Mouse (Mus musculus) hindbrain, embryonic 11.5 days (tissue): ENCODE results near the gene Ugt1a9. TPM values are rescaled to one million over a fixed set of nuclear protein-coding genes. Genes with fewer than 3 reads are reported as not detected.

Source experiments
- ATAC-seq: fragments of 200-750 bp; cut with Nextera tagmentation; 2 replicates; pipeline ENCODE4 v1.8.0; 2017; ENCODE audit warnings: mild to moderate bottlenecking, moderate TSS enrichment, moderate library complexity; ENCODE audit not compliant: low FRiP score
- DNase-seq: peaks from one replicate; pipeline ENCODE4 v3.0.0-alpha.2; 2015; ENCODE audit warnings: low spot score
- H3K27ac ChIP-seq: fragments of 300-500 bp; sonication (generic); 2 replicates; pipeline ENCODE4 v1.5.1; 2014; ENCODE audit warnings: mild to moderate bottlenecking, low read depth, low read length
- H3K27me3 ChIP-seq: fragments of 300-500 bp; sonication (generic); 2 replicates; pipeline ENCODE4 v1.6.1; 2014; ENCODE audit warnings: mild to moderate bottlenecking, low read length, moderate library complexity, mixed read lengths; ENCODE audit not compliant: control insufficient read depth, insufficient read depth
- H3K36me3 ChIP-seq: fragments of 300-500 bp; sonication (generic); 2 replicates; pipeline ENCODE4 v1.6.1; 2014; ENCODE audit warnings: mild to moderate bottlenecking, low read length, moderate library complexity, mixed read lengths; ENCODE audit not compliant: control insufficient read depth, insufficient read depth
- H3K4me1 ChIP-seq: fragments of 300-500 bp; sonication (generic); replicated peaks from 2 replicates; pipeline ENCODE4 v1.6.1; 2014; ENCODE audit warnings: low read length, mixed read lengths; ENCODE audit not compliant: control insufficient read depth, insufficient read depth
- H3K4me2 ChIP-seq: fragments of 300-500 bp; sonication (generic); replicated peaks from 2 replicates; pipeline ENCODE4 v1.6.1; 2014; ENCODE audit warnings: mild to moderate bottlenecking, low read depth, low read length
- H3K4me3 ChIP-seq: fragments of 300-500 bp; sonication (generic); 2 replicates; pipeline ENCODE4 v1.5.1; 2014; ENCODE audit warnings: low read depth, low read length
- H3K9ac ChIP-seq: fragments of 300-500 bp; sonication (generic); 2 replicates; pipeline ENCODE4 v1.6.1; 2014; ENCODE audit warnings: low read depth, low read length
- H3K9me3 ChIP-seq: fragments of 300-500 bp; sonication (generic); 2 replicates; pipeline ENCODE4 v1.6.1; 2016; ENCODE audit warnings: low read length; ENCODE audit not compliant: control insufficient read depth
- WGBS: fragments of 180-500 bp; shearing (Covaris S2); extraction: QIAGEN DNeasy Blood & Tissue Kit; methylation state at CpG from one replicate; pipeline ENCODE4 v1.1.7; 2014; 5-methylcytosine and 5-hydroxymethylcytosine counted together
- polyA plus RNA-seq: library from polyadenylated mRNA; unstranded; fragments of >200 nt; fragmentation: Nextera tagmentation; extraction: Ambion mirVana; gene quantifications from 2 replicates; pipeline ENCODE4 v1.2.1, GENCODE M21; 2014

Ugt1a9 gene
- polyA plus RNA-seq, 1 experiment from 2014 or later, result not detected

- 78% methylated on average over 6 of the region's 6 CpGs for WGBS
- Histone ChIP-seq H3K9ac (no peak overlapping the region), H3K4me2 (no peak overlapping the region), H3K9me3 (peaks cover 99% of the 10 kb centered on the region), H3K4me1 (no peaks in the 10 kb centered on the region), H3K36me3 (no peaks in the 10 kb centered on the region), H3K27ac (no peak overlapping the region), H3K4me3 (no peak overlapping the region), H3K27me3 (no peaks in the 10 kb centered on the region)
- ATAC-seq, result no peak
- no peak for DNase-seq
Observed at GRCm38 (mm10) chr1:88230981-88231802, 160.6 kb downstream of the Ugt1a9 start.

DNA sequence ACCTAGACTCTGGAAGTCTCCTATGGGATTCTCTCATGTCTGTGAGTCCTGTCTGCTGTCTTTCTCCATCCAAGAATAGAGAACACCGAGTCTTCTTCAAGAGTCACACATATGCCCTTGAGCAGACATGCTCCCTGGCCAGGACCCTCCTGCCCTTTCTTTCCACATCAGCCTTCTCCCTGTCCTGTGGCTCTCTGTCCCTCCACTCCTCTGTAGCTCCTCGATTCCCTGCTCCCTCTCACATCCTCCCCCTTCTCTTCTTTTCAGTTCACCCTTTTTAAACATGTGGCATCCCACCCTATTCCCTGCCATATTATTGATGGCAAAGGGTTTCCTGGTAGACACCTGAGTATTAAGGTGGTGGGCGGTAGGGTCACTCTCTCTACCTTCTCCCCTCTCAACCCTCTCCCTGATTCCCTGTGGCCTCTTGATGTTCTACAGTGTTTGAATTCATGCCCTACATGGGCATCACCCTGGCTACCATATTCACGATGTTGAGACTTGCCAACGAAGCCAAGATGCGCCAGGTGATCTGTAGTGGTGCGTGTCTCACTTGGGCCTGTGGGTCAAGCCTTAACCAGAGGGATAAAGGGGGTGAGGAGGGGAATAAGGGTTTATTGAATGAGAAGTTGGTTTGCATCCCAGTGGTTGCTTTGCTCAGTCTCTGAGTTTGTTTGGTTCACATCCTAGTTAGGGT, 161.4 kb downstream of the Ugt1a9 start:
- ATAC-seq (no peak), DNase-seq (no peak)
- no peak overlapping the region for H3K27ac ChIP-seq
- H3K9me3 ChIP-seq, result peaks cover 96% of the 10 kb centered on the region
- H3K4me3 ChIP-seq, result no peak overlapping the region
- H3K4me2 ChIP-seq, result no peak overlapping the region
- no peaks in the 10 kb centered on the region for H3K36me3 ChIP-seq
- 69% methylated on average over 7 of the region's 7 CpGs for WGBS
- H3K27me3 ChIP-seq, result no peaks in the 10 kb centered on the region
- no peak overlapping the region for H3K9ac ChIP-seq
- no peaks in the 10 kb centered on the region for H3K4me1 ChIP-seq

GRCm38 (mm10) chr1:88232664-88233380, 162.2 kb downstream of the Ugt1a9 start:
- DNase-seq (no peak), ATAC-seq (no peak)
- Histone ChIP-seq H3K36me3 (no peaks in the 10 kb centered on the region), H3K27ac (no peak overlapping the region), H3K4me2 (no peak overlapping the region), H3K9ac (no peak overlapping the region), H3K4me3 (no peak overlapping the region), H3K9me3 (peaks cover 95% of the 10 kb centered on the region), H3K4me1 (no peaks in the 10 kb centered on the region), H3K27me3 (no peaks in the 10 kb centered on the region)
- WGBS, result 56% methylated on average over 3 of the region's 3 CpGs

- H3K27me3 ChIP-seq, result no peaks in the 10 kb centered on the region
- WGBS, result 67% methylated on average over 14 of the region's 14 CpGs
- H3K4me1 ChIP-seq, result no peaks in the 10 kb centered on the region
- H3K9me3 ChIP-seq, result peaks cover 95% of the 10 kb centered on the region
- no peak for DNase-seq
- H3K4me2 ChIP-seq, result no peak overlapping the region
- H3K4me3 ChIP-seq, result no peak overlapping the region
- no peak overlapping the region for H3K9ac ChIP-seq
- ATAC-seq, result no peak
- H3K36me3 ChIP-seq, result no peaks in the 10 kb centered on the region
- H3K27ac ChIP-seq, result no peak overlapping the region
Observed at GRCm38 (mm10) chr1:88233421-88234247, 163.0 kb downstream of the Ugt1a9 start.

DNA sequence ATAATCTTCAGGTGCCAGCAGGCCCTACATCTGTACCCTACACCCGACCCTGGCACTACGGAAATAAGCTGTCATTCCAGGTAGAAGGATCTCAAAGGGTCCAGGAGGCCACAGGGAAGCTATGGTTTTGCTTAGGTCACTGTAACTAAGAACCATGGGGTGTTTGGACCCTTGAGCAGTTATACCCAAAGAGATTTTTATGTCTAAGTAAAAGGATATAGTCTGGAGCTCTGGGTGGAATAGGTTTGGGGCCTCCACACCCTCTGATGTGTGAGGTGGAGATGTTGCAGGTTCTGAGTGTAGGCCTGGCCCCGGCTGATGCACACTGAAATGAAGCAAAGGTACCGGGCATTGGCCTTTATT, 163.6 kb downstream of the Ugt1a9 start:
- H3K27me3 ChIP-seq, result no peaks in the 10 kb centered on the region
- ATAC-seq (no peak), DNase-seq (no peak)
- H3K36me3 ChIP-seq, result no peaks in the 10 kb centered on the region
- no peak overlapping the region for H3K27ac ChIP-seq
- H3K4me1 ChIP-seq, result no peaks in the 10 kb centered on the region
- H3K9ac ChIP-seq, result no peak overlapping the region
- H3K4me3 ChIP-seq, result no peak overlapping the region
- peaks cover 95% of the 10 kb centered on the region for H3K9me3 ChIP-seq
- WGBS, result 66% methylated on average over 4 of the region's 4 CpGs
- H3K4me2 ChIP-seq, result no peak overlapping the region

DNA sequence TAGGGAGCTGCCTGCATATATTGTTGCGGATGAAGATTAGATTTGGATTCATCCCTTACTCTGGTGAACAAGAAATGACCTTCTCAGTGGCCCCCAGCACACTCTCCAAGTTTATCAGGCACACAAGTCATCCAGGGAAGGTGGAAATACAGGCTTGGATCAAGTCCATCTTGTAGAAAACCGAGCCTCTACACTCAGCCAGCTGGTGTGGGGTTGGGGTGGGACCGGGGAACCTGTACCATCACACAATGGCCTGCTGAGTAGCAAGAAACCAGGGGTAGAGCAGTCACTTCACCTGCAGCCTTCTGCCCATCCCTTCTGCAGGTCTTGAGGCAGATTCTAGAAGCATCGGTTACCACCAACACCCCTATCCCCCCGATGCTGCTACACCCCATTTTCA, 164.0 kb downstream of the Ugt1a9 start:
- Histone ChIP-seq H3K9me3 (peaks cover 95% of the 10 kb centered on the region), H3K4me1 (no peaks in the 10 kb centered on the region), H3K4me3 (no peak overlapping the region), H3K27ac (no peak overlapping the region), H3K36me3 (no peaks in the 10 kb centered on the region), H3K9ac (no peak overlapping the region), H3K27me3 (no peaks in the 10 kb centered on the region), H3K4me2 (no peak overlapping the region)
- WGBS, result 46% methylated on average over 5 of the region's 5 CpGs
- ATAC-seq, result no peak
- DNase-seq, result no peak

DNA sequence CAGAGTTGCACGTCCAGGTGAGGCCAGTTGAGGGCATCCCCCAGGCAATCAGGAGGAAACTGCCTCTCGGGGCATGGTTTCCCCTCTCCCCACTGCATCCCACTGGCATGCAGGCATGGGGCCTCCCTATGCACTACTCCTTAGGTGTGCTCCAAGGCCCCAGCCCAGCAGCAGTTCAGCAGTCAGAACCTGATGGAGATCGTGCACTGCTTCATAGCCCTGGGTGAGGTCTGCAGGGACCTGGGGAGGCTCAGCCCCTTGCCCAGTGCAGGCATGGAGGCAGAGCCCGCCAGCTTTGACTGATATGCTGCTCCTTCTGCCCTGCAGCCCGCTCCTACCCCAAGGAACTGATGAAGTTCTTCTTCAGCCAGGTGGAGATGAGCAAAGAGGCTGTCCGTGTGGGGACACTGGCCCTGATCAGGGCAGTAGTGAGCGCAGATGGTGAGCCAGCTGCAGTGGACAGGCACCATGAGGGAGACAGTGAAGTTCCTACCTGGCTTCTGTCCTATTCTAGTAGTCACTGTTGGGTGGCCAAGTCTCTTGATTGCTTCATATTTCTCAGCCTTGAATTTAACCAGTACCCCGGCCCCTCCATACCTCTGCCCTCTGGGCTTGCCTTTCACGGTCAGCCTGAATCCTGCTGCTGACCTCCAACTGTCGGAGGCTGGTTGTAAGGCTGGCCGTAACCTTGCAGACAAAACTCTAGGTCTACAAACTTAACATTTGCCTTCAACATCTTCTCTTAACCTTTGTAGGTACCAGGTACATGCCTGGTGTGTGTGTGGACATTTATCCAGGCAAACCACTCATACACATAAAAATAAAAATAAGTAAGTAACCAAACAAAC, 164.7 kb downstream of the Ugt1a9 start:
- Histone ChIP-seq H3K27ac (no peak overlapping the region), H3K9me3 (peaks cover 95% of the 10 kb centered on the region), H3K4me3 (no peak overlapping the region), H3K4me2 (no peak overlapping the region), H3K27me3 (no peaks in the 10 kb centered on the region), H3K4me1 (no peaks in the 10 kb centered on the region), H3K36me3 (no peaks in the 10 kb centered on the region), H3K9ac (no peak overlapping the region)
- 65% methylated on average over 11 of the region's 11 CpGs for WGBS
- DNase-seq (no peak), ATAC-seq (no peak)
